In the genomic region with DNA sequence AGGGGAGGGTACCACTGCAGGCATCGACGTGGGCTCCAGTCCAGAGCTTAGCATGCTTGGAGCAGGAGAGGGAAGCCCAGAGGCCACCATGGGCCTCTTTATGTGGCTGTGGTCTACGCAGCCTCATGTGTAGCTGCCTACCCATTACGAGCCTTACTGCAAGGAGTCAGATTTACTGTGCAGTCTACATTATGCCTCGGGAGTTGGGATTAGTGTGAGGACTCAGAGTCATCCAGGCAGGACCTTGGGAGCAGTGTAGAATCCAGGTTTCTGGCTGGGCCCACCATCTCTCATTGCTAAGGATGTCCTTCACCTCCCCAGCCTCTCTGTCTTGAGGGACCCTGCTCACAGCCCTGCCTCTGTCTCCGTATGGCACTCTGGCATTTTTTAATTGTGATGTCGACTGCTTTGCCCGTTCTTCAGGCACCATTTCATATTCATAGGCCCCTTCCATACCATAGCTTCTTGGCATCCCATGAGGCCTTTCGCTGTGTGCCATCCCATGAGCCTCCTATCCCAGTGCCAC, we compare ENCODE assay signal across 15 mouse cellular contexts. TPM values are rescaled to one million over a fixed set of nuclear protein-coding genes. Genes with fewer than 3 reads are reported as not detected.
A peak's percentile ranks its signal among the peaks of the same experiment; 100 is the strongest.
DNase-seq lines count a peak whose midpoint lies in the region; ATAC-seq and TF ChIP-seq lines count a peak whose summit lies in the region.
"Had no signal": no experiment of that assay in that cellular context is flagged by ENCODE, and none has a peak within 500 bp of the region (broad histone marks: within the 10 kb centered on the region; RNA-seq: fewer than 3 reads in every experiment).

No protein-coding gene starts in this region.

- H3K27ac ChIP-seq in heart, embryonic 14.5 days (replicated peaks in 1 of 2; ENCODE audit: control insufficient read depth in 1 of 2, insufficient read depth in 1 of 2, low read depth in 2 of 2, low read length in 2 of 2) = peak overlapping the region; percentile 91 to 93
- 0 out of 2 replicates have a peak overlapping the region, but pooled peaks have one; percentile 17 for H3K27ac ChIP-seq in midbrain, embryonic 10.5 days (replicated peaks)
- H3K27ac ChIP-seq in midbrain, embryonic 13.5 days = no peak overlapping the region
- H3K27ac ChIP-seq in limb, embryonic 14.5 days (replicated peaks; ENCODE audit: low read depth, low read length) = peak overlapping the region; percentile 96
- H3K27ac ChIP-seq: hindbrain, embryonic 15.5 days had no signal

- ATAC-seq in heart, embryonic 14.5 days (ENCODE audit: insufficient number of reproducible peaks, insufficient read depth, low FRiP score, low read depth) = peak; percentile 17
- no peak for ATAC-seq in midbrain, embryonic 13.5 days
- peak; percentile 13 for ATAC-seq in limb, embryonic 14.5 days (ENCODE audit: low FRiP score, low read depth)
- ATAC-seq: midbrain, embryonic 16.5 days; Patski had no signal

- H3K4me2 ChIP-seq in heart, embryonic 14.5 days (ENCODE audit: low read length) = peak overlapping the region; percentile 58
- H3K4me2 ChIP-seq in midbrain, embryonic 13.5 days (replicated peaks) = no peak overlapping the region
- peak overlapping the region; percentile 58 for H3K4me2 ChIP-seq in limb, embryonic 14.5 days (replicated peaks; ENCODE audit: low read depth, low read length, severe bottlenecking)
- H3K4me2 ChIP-seq: hindbrain, embryonic 15.5 days had no signal

- peaks cover 9% of the 10 kb centered on the region; the same call in 1 of the 2 replicates for H3K36me3 ChIP-seq in heart, embryonic 14.5 days (ENCODE audit: control insufficient read depth, insufficient read depth, low read length)
- H3K36me3 ChIP-seq in midbrain, embryonic 10.5 days = no peaks in the 10 kb centered on the region
- no peaks in the 10 kb centered on the region for H3K36me3 ChIP-seq in midbrain, embryonic 13.5 days
- H3K36me3 ChIP-seq in limb, embryonic 14.5 days (ENCODE audit: control insufficient read depth, insufficient read depth, low read length) = peaks cover 14% of the 10 kb centered on the region
- H3K36me3 ChIP-seq: hindbrain, embryonic 15.5 days had no signal

- no peaks in the 10 kb centered on the region for H3K9me3 ChIP-seq in heart, embryonic 14.5 days (ENCODE audit: control insufficient read depth, low read length)
- peaks cover 1% of the 10 kb centered on the region; the same call in 1 of the 2 replicates for H3K9me3 ChIP-seq in midbrain, embryonic 10.5 days (replicated peaks)
- no peaks in the 10 kb centered on the region for H3K9me3 ChIP-seq in midbrain, embryonic 13.5 days
- H3K9me3 ChIP-seq in limb, embryonic 14.5 days (ENCODE audit: control insufficient read depth, low read length) = 0 out of 2 replicates have a peak, but pooled peaks cover 1% of the 10 kb centered on the region
- H3K9me3 ChIP-seq: hindbrain, embryonic 15.5 days had no signal

- H3K27me3 ChIP-seq in heart, embryonic 14.5 days (ENCODE audit: control insufficient read depth, insufficient read depth, low read length) = no peaks in the 10 kb centered on the region
- peaks cover 24% of the 10 kb centered on the region for H3K27me3 ChIP-seq in midbrain, embryonic 10.5 days (ENCODE audit: low read depth, poor library complexity, severe bottlenecking)
- H3K27me3 ChIP-seq in midbrain, embryonic 13.5 days = peaks cover 11% of the 10 kb centered on the region
- no peaks in the 10 kb centered on the region for H3K27me3 ChIP-seq in limb, embryonic 14.5 days (ENCODE audit: control insufficient read depth, insufficient read depth, low read length)
- H3K27me3 ChIP-seq: hindbrain, embryonic 15.5 days; Patski had no signal

- no peak for DNase-seq in heart, adult 8-10 months (ENCODE audit: low spot score)
- no peak for DNase-seq in midbrain, embryonic 10.5 days (ENCODE audit: low spot score)
- peak; percentile 62 for DNase-seq in limb, embryonic 14.5 days (ENCODE audit: low spot score)
- DNase-seq in spleen, postnatal 36 days (ENCODE audit: low spot score in 2 of 2) = no peak
- DNase-seq in adrenal gland, postnatal 25 days = no peak
- DNase-seq in layer of hippocampus, postnatal 14 days (ENCODE audit: low spot score in 2 of 2) = no peak
- DNase-seq: adrenal gland, postnatal 14 days; cerebellum, adult 2 months; left cerebral cortex, postnatal 4 days had no signal

- TF ChIP-seq POLR2A in limb, embryonic 14.5 days (IDR thresholded peaks at IDR 0.05; ENCODE audit: borderline replicate concordance, extremely low read depth, insufficient read depth, insufficient read length) = no peak; the same call in 1 of the 2 replicates

- 35% methylated on average over 9 of the region's 9 CpGs for WGBS in heart, embryonic 14.5 days
- 80% methylated on average over 9 of the region's 9 CpGs for WGBS in midbrain, embryonic 10.5 days
- WGBS in midbrain, embryonic 13.5 days = 87% methylated on average over 9 of the region's 9 CpGs
- 28% methylated on average over 9 of the region's 9 CpGs for WGBS in limb, embryonic 14.5 days

- H3K4me3 ChIP-seq in heart, embryonic 14.5 days (ENCODE audit: control insufficient read depth in 1 of 2, insufficient read depth in 1 of 2, low read depth in 1 of 2, low read length in 2 of 2) = 0 out of 4 replicates have a peak overlapping the region, but pooled peaks of 1 of the 2 experiments have one; percentile 54
- no peak overlapping the region for H3K4me3 ChIP-seq in midbrain, embryonic 10.5 days
- no peak overlapping the region for H3K4me3 ChIP-seq in midbrain, embryonic 13.5 days (replicated peaks)
- peak overlapping the region; percentile 52 for H3K4me3 ChIP-seq in limb, embryonic 14.5 days (replicated peaks; ENCODE audit: low read length)
- H3K4me3 ChIP-seq: erythroblast, embryonic 14.5 days; hindbrain, embryonic 15.5 days had no signal

- peak overlapping the region; percentile 81 for H3K9ac ChIP-seq in heart, embryonic 14.5 days (ENCODE audit: low read length)
- no peak overlapping the region for H3K9ac ChIP-seq in midbrain, embryonic 13.5 days (replicated peaks)
- peak overlapping the region; percentile 89 for H3K9ac ChIP-seq in limb, embryonic 14.5 days (ENCODE audit: low read depth, low read length, severe bottlenecking)
- H3K9ac ChIP-seq: hindbrain, embryonic 15.5 days had no signal

- H3K4me1 ChIP-seq in heart, embryonic 14.5 days (ENCODE audit: control insufficient read depth in 2 of 2, insufficient read depth in 2 of 2, low read length in 2 of 2) = peaks cover 60 to 70% of the 10 kb centered on the region in 2 experiments
- H3K4me1 ChIP-seq in midbrain, embryonic 10.5 days = peaks cover 70% of the 10 kb centered on the region
- H3K4me1 ChIP-seq in midbrain, embryonic 13.5 days (replicated peaks) = peaks cover 12% of the 10 kb centered on the region; the same call in 1 of the 2 replicates
- peaks cover 52% of the 10 kb centered on the region for H3K4me1 ChIP-seq in limb, embryonic 14.5 days (ENCODE audit: control insufficient read depth, insufficient read depth, low read length)
- H3K4me1 ChIP-seq: hindbrain, embryonic 15.5 days had no signal

RNA-seq across cellular contexts. Expression of gene Mrpl23, which starts 42.4 kb away (rescaled TPM):
- 23.5 and 23.8 TPM in 2 replicates for polyA plus RNA-seq in heart, embryonic 14.5 days (2014; fragmentation: Nextera tagmentation; extraction: Ambion mirVana)
- 10 to 100 TPM in 2 of 4 experiments, 1 to 10 TPM in 1, under 1 TPM in 1; 0.90 to 35.4 (median 16.1) TPM for total RNA-seq in heart, adult 8-10 months (2022)
- polyA plus RNA-seq in midbrain, embryonic 10.5 days (2016; fragmentation: Nextera tagmentation; extraction: Ambion mirVana) = 15.8 and 20.3 TPM in 2 replicates
- 12.8 and 13.7 TPM in 2 replicates for polyA plus RNA-seq in midbrain, embryonic 13.5 days (2015; fragmentation: Nextera tagmentation; extraction: Ambion mirVana)
- 94.6 and 97.2 TPM in 2 replicates for polyA plus RNA-seq in limb, embryonic 14.5 days (2012; rRNA removed)
- 30.0 and 40.8 TPM in 2 replicates for polyA plus RNA-seq in limb, embryonic 14.5 days (2014; fragmentation: Nextera tagmentation; extraction: Ambion mirVana)
- 4.5 and 13.8 TPM in 2 replicates for total RNA-seq in adrenal gland, postnatal 25 days (2021)
- total RNA-seq in layer of hippocampus, postnatal 14 days (2021) = 1 to 10 TPM; 4.2 to 5.1 TPM
